Mouse (Mus musculus) adipocyte (in vitro differentiated cells): ENCODE results near the gene Nsf.
"Not testable (repeated sequence)": the region's sequence is repeated elsewhere in the genome, so short reads cannot be mapped to it uniquely, and the experiment has no call there.

Source experiments
- DNase-seq: peaks from one replicate; pipeline ENCODE4 v3.0.0-alpha.2; 2016; ENCODE audit warnings: low spot score

Nsf gene

GRCm38 (mm10) chr11:103953896-103954292, at the start of gene Nsf:
Gene Nsf (minus strand): TSS chr11:103954056.
- DNase-seq = peak; percentile 84

GRCm38 (mm10) chr11:104003397-104003796, 49.5 kb upstream of the Nsf start:
- no peak for DNase-seq

GRCm38 (mm10) chr11:104002191-104002590, 48.3 kb upstream of the Nsf start:
- no peak for DNase-seq

DNA sequence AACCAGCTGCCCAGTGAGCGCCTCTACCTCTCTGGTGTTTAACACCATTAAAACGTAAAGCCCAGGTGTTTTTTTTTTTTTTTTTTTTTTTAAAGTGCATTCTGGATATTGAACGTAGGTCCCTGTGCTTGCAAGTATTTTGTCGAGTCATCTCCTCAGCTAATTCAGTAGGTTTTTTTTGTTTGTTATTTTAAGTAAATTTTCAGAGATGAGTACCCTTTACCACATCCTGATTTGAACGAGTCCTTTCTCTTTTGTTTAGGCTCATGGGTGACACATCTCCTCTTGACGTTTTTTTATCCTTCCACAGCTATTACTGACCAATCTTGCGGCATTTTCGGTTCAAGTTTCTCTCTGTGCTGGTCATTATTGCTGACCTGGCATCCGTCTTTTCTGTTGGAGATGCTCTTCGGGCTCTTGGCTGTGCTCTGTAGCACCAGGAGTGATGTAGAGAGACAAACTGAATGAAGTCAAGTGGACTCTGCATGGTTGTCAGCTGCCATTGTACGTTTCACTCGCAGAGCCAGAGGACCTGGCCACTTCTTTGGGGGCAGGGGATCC, 47.6 kb upstream of the Nsf start:
- no peak for DNase-seq

DNA sequence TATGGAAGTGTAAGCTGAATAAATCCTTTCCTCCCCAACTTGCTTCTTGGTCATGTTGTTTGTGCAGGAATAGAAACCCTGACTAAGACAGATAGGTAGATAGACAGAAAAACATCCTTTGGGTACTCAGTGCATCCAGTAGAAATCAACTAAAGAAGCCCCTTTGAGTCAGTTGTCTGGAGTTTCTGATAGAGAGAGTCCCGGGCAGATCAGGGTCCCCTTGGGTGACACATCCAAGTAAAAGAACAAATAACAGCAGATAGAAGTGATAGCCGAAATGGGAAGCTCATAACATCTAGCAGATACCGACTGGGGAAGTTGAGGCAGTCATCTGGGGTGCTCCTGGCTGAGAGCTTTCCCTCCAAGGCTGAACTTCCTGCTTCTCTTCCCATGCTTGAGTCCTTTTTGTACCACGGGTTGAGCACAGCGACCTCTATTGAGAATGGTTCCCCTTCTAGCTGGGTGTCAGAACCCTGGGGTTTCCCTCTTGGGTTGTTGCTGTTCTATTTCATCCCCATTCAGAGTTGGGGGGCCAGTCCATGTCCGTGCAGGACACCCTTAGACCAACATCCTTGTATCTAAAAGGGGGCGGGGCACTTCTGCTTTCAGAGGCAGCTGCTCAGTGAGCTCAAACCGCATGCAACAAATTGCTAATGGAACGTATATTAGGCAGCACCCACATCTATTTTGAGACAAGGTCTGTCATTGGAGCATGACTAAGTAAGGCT, 47.0 kb upstream of the Nsf start:
- no peak for DNase-seq

- DNase-seq = no peak
Observed at GRCm38 (mm10) chr11:103998737-103999136, 44.9 kb upstream of the Nsf start.

- peak; percentile 79 for DNase-seq
Observed at GRCm38 (mm10) chr11:103997385-103997784, 43.5 kb upstream of the Nsf start.

DNA sequence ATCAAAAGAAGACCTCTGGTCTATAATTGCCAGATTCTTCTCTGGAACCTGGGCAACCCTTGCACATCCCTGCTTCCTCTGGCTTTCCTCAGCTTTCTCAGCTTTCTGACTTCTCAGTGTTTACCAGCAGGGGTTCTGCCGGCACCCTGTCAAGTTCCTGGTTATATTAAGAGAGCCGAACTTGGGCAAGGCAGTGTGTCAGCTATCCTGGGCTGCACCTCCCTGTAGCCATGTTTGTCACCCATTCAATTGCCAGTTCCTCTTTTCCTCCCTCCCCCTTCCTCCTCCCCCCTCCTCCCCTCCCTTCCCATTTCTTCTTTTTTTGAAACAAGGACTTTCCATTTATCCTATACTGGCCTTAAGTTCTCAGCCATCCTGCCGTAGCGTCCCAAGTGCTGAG, 38.8 kb upstream of the Nsf start:
- DNase-seq = no peak

- DNase-seq = not testable (repeated sequence)
Observed at GRCm38 (mm10) chr11:103990049-103990557, 36.2 kb upstream of the Nsf start.

GRCm38 (mm10) chr11:103987423-103987822, 33.6 kb upstream of the Nsf start:
- DNase-seq = peak; percentile 85

- no peak for DNase-seq
Observed at GRCm38 (mm10) chr11:103984067-103984466, 30.2 kb upstream of the Nsf start.

DNA sequence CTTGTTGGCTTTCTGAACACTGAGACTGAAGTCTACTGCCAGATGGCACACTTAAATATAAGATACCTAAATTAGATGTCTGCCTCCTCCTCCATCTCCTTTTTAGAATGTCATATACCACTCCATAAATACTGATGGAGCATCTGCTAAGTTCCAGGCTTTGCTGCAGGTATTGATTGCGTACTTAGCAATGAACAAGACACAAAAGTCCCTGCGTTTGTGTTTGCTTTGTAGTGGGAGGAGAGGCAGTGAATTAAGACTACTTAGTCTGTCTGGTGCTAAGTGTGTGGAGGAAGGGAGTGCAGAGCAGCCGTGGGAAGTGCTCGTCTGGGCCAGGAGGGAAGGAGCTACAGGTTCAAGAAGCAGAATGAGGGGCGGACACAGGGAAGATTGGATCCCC, 28.0 kb upstream of the Nsf start:
- no peak for DNase-seq

GRCm38 (mm10) chr11:103979381-103979780, 25.5 kb upstream of the Nsf start:
- DNase-seq = no peak

- DNase-seq = no peak
Observed at GRCm38 (mm10) chr11:103970876-103971275, 17.0 kb upstream of the Nsf start.

DNA sequence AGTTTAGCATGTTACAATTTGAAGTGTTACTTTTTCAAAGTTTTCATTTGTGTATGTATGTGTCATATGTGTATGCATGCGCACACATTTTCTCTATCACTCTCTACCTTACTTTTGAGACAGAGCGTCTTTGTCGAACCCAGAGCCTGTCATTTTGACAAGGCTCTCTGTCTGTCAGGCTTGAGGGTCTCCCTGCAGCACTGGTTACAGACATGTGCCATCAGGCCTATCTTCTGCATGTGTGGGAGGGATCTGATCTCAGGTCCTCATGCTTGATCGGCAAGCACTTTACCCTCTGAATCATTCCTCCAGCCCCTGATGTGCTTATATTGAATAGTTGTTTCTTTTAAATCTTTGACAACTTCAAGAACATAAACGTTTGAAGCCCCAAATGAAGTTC, 15.4 kb upstream of the Nsf start:
- DNase-seq = no peak

DNA sequence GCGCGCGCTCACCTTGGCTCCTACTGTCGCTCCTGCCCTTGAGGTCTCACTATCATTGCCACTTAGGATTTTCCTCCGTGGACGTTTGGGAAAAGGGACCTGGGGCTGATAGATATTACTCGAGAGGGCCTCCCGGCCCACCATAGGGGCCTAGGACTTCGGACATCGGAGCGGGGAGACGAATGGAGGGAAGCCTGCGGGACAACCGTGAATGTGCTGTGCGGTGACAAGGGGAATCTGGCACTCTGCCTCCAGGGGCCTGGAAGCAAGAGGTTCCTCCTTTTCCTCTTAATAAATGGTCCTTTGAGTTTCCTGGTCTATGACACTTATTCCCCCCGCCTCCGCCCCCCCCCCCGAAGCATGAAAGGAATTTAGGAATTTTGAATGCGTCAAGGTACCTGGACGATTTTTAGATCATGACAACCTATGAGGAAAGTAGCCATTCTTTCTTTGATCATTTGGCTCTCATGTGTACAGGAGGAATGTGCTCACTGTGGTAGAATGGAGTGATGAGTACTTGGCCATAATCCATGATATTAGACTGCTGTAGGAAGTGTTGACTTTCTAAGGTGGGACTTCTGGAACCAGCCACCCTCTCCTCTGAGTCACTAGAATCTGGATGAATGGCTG, 13.4 kb upstream of the Nsf start:
- no peak for DNase-seq

DNA sequence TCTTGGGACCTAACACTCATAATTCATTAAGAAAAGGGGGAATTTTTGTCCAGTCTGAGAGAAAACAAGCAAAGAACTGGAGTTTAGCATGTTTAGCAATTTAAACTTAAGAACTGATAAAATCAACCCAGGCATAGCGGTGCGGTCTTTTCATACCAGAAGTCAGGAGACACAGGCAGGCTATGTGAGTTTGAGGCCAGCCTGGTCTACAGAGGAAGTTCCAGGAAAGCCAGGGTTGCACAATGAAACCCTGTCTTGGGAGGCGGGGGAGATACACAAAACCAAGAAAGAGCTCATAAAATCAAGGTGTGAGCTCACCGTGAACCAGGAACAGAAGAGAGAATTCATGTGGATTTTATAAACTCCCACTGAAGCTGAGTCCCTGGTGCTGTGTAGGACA, 3.0 kb upstream of the Nsf start:
- DNase-seq = no peak

DNA sequence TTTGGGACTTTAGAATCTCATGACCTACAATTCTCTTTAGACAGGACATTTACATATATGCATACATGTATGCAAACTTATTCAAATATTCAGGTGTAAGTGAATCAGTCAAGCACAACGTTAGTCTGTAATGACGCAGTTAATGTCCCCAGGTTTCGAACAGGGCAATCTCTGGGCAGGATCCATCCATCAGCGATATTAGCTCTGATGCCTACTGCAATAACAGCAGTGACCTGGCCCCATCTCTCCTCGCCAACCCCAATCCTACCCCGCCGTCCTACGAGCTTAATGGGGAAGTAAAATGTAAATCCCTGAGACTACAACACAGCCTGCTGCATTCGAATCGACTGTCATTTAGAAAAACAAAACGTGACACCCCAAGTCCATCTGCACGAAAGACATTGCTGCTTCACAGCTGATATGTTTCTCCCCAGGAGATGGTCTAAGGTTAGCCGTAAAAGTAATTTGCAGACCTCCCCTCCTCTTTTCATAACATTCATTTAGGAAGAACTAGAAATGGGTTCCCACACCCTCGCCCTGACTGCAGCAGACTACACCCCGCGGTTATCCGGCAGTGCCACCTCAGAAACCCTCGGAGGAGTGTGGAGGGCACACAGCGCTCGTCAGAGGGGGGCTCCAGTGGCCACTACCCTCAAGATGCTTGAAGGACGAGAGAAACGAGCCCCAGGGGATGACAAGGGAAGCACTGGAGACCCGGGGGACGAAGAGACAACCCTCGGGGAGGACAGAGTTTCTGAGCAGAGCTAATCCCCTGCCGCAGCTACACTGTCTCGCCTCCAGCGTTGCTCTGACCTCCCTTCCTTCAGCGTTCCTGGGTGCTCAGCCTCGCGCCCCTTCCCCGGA, 592 bp downstream of the Nsf start:
- DNase-seq = peak; percentile 23

DNA sequence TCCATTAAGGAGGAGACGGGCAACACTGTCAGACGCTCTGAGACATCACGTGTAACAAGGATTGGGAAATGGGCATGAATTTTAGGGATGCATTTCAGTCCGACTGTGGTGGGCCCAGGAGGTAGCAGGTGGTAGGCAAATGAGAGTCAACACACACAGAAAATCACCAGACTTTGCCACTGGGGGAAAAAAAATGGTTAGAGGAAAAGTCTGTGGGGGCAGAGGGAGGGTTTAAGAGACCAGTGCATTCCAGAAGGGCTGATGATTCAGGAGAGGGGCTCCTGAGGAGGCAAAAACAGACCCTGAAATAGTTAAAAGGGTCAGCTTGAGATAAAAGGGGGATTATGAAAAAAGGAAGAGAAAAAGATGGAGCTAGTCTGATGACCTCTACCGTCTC, 1.2 kb downstream of the Nsf start:
- DNase-seq = no peak

DNA sequence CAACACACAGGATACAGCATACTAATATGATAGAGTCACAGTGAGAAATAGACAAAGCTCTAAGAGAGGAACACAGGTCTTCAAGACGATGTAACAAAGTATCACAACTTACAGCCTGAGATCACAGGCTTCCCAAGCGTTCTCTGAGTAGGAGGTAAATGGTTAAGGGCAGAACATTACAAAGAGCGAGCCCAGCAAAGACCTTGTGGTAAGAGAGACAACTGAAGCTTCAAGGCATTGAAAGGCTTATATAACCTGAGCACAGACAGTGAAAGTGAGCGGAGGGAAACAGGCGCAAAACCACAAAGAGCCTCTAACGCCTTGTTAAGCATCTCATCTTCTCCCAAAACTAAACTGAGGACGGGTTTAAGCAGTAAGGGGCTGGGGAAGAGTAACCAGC, 2.8 kb downstream of the Nsf start:
- no peak for DNase-seq

DNA sequence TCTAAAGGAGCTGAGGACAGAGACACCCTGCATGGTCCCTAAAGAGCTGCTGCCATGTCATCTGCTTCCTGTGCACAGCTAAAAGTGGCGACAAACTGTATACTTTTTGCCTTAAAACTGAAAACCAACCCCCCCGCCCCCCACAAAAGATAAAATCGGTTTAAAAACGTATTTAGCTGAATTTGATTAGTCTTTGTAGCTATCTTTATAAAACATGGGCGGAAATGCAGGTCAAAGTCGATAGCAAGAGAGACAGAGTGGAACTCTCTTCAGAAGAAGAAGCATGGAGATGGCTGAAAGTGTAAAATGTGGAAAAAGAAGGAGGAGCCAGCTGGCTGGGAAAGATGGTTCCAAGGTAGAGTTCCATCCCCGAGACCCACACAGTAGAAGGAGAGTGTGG, 4.9 kb downstream of the Nsf start:
- no peak for DNase-seq

GRCm38 (mm10) chr11:103942740-103943139, 11.1 kb downstream of the Nsf start:
- DNase-seq = no peak
